Mouse (Mus musculus) kidney, adult 2 months (tissue): Measurements from ENCODE around the gene Ankrd6. TPM values are rescaled to one million over a fixed set of nuclear protein-coding genes. Genes with fewer than 3 reads are reported as not detected.

ENCODE experiments used
- DNase-seq: peaks from one replicate; pipeline ENCODE4 v3.0.0; 2021
- H3K27ac ChIP-seq: fragments of 200-500 bp; 2 replicates; pipeline ENCODE4 v1.5.1; 2012; ENCODE audit warnings: low read depth, low read length, control low read depth, inconsistent platforms; ENCODE audit not compliant: insufficient read depth
- H3K27me3 ChIP-seq: fragments of 200-500 bp; replicated peaks from 2 replicates; pipeline ENCODE4 v1.6.1; 2012; ENCODE audit warnings: mild to moderate bottlenecking, moderate library complexity, low read length, inconsistent platforms; ENCODE audit not compliant: control insufficient read depth, insufficient read depth
- H3K36me3 ChIP-seq: fragments of 200-500 bp; 2 replicates; pipeline ENCODE4 v1.6.1; 2012; ENCODE audit warnings: mild to moderate bottlenecking, moderate library complexity, low read length, inconsistent platforms; ENCODE audit not compliant: control insufficient read depth, insufficient read depth
- H3K4me1 ChIP-seq: fragments of 200-500 bp; 2 replicates; pipeline ENCODE4 v1.6.1; 2011; ENCODE audit warnings: low read length; ENCODE audit not compliant: control insufficient read depth, insufficient read depth
- H3K4me3 ChIP-seq: fragments of 200-500 bp; 2 replicates; pipeline ENCODE4 v1.5.1; 2011; ENCODE audit warnings: mild to moderate bottlenecking, low read depth, low read length, control low read depth; ENCODE audit not compliant: insufficient read depth
- CTCF ChIP-seq: fragments of 200-500 bp; conservative IDR thresholded peaks from 2 replicates; pipeline ENCODE4 v1.5.1; 2011; ENCODE audit warnings: low read depth, mild to moderate bottlenecking, control low read depth, low read length, moderate library complexity, mixed read lengths; ENCODE audit not compliant: insufficient read depth, insufficient read length
- POLR2A ChIP-seq: fragments of 200-500 bp; IDR thresholded peaks from one replicate; pipeline ENCODE4 v1.6.1; 2011; ENCODE audit warnings: low read depth, low read length, control low read depth
- WGBS: fragments of 180-500 bp; shearing (Covaris S2); methylation state at CpG from one replicate; pipeline ENCODE4 v1.1.7; 2018; 5-methylcytosine and 5-hydroxymethylcytosine counted together
- polyA plus RNA-seq: library from polyadenylated mRNA; depleted of rRNA; stranded (reverse); fragments of >200 nt; gene quantifications from 2 replicates; pipeline ENCODE4 v1.2.3, GENCODE M21; 2012; rRNA removed

The Ankrd6 gene
- 0.71 and 1.1 TPM in 2 replicates for polyA plus RNA-seq

DNA sequence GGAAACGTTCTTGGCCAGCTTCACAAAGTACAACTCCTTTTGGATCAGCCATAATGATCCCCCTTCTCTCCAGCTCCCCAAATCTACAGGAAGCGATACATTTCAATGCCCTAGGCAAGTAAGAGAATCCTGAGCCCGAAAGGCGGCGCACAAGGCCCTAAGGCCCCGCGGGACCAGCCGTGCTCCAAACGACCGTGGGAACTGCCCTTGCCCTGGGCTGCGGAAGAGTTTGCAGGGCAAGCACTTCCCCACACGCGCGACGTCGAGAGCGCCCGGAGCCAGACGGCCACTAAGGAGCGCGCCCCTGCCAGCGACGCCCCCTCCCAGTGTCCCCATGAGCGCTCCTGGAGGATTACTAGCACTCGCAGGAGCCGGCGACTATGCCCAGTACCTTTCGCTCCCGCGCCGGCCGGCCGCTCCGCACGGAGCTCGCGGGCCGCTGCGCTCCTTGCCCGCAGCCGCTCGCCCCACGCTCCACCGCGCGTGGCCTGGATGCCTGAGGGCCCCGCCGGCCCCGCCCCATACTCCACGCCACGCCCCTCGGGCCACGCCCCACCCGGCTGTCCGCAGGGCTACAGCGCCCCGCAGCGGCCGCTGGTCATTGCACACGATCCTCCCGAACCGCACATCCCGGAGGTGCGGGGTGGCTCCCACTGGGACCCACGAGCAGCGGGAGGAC, at the start of gene Ankrd6:
Gene Ankrd6, minus strand, starts transcription at position 486 of the 679 bp plus-strand sequence.
- Histone ChIP-seq H3K4me1 (peaks cover 6% of the 10 kb centered on the region; the same call in 1 of the 2 replicates), H3K36me3 (no peaks in the 10 kb centered on the region), H3K4me3 (peak within 1 kb of the TSS; percentile 58), H3K27me3 (0 out of 2 replicates have a peak, but pooled peaks cover 2% of the 10 kb centered on the region), H3K27ac (no peak within 1 kb of the TSS)
- peak; percentile 72 for DNase-seq
- WGBS, result 1% methylated on average over 66 of the region's 66 CpGs
- TF ChIP-seq CTCF (peak; percentile 63), POLR2A (no peak)

DNA sequence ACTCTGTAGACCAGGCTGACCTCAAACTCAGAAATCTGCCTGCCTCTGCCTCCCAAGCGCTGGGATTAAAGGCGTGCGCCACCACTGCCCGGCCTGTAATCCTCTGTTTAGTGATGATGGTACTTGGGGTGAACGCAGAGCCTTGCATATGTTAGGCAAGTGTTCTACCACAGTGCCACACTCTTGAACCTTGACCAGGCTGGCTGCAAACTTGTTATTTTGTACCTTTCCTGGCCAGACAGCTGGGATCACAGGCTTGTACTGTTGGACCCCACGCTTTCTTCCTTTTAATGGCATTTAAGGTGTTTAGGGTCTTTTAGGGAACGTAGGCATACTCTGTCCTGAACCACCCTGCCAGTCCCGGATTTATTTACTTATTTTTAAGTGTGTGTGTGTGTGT, 48.4 kb upstream of the Ankrd6 start:
- DNase-seq, result peak; percentile 70
- Histone ChIP-seq H3K27ac (no peak overlapping the region), H3K4me1 (no peaks in the 10 kb centered on the region), H3K4me3 (no peak overlapping the region), H3K36me3 (no peaks in the 10 kb centered on the region), H3K27me3 (no peaks in the 10 kb centered on the region)
- 78% methylated on average over 8 of the region's 8 CpGs for WGBS
- no peak for TF ChIP-seq POLR2A
- TF ChIP-seq CTCF, result no peak

DNA sequence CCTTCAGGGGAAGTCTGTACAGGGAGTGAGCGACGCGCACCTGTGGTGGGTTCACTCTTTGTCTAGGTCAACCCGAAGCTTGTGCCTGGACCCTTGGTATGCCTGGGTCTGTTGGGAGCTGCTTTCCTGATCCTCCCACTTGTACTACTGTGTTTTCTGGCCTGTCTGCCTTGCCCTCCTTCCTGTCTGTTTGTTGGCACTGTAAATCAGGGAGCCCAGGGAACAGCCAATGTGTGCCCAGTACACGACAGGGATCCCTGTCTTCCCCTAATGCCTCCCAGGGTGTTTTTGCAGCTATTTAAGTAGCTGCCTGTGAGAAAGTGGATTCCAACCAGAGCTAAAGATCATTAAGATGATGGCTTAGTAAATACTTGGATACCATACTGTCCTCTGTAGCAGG, 46.9 kb upstream of the Ankrd6 start:
- H3K36me3 ChIP-seq, result no peaks in the 10 kb centered on the region
- no peak for TF ChIP-seq CTCF
- no peak for TF ChIP-seq POLR2A
- 77% methylated on average over 5 of the region's 5 CpGs for WGBS
- H3K4me3 ChIP-seq, result no peak overlapping the region
- DNase-seq, result no peak
- no peaks in the 10 kb centered on the region for H3K27me3 ChIP-seq
- H3K4me1 ChIP-seq, result no peaks in the 10 kb centered on the region
- no peak overlapping the region for H3K27ac ChIP-seq

DNA sequence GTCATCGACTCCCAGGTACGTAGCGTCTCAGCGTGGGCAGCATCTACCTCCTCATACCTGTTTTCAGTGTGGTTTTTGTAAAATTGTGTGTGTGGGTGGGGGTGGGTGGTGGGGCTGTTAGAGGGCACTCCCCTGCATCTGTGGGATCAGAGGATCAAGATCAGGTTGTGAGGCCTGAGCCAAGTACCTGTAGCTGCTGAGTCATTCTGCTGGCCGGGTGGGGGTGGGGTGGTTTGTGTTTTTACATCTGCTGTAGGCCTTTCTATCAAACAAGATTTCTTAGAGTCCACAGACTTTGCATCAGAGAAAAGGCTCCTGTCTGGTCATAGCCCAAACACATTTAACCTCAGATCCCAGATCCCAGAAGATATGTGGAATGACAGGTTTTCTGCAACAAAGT, 45.4 kb upstream of the Ankrd6 start:
- 94% methylated on average over 5 of the region's 5 CpGs for WGBS
- TF ChIP-seq POLR2A, result no peak
- TF ChIP-seq CTCF, result no peak

DNA sequence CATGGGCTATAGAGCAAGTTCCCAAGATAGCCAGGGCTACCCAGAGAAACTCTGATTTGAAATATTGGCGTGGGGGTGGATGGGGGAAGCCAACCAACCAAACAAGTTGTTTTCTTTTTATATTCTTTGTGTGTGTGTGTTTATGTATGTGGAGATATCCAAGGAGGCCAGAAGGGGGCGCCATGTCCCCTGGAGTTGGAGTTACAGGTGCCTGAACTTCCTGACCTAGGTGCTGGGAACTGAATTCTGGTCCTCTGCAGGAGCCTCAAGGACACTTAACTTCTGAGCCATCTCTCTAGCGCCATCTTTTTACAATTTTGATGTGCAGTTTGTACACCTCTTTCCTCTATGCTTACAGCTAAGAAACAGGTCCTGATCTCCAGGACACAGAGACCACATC, 43.5 kb upstream of the Ankrd6 start:
- 82% methylated on average over 3 of the region's 3 CpGs for WGBS
- TF ChIP-seq POLR2A (no peak), CTCF (0 out of 2 replicates have a peak, but pooled peaks have one; percentile 6)
- Histone ChIP-seq H3K27me3 (no peaks in the 10 kb centered on the region), H3K36me3 (no peaks in the 10 kb centered on the region), H3K4me1 (no peaks in the 10 kb centered on the region), H3K4me3 (no peak overlapping the region), H3K27ac (no peak overlapping the region)
- DNase-seq, result no peak

More for the DNA sequence above, 45.4 kb upstream of the Ankrd6 start:
- no peak overlapping the region for H3K27ac ChIP-seq
- no peaks in the 10 kb centered on the region for H3K4me1 ChIP-seq
- DNase-seq, result no peak
- no peaks in the 10 kb centered on the region for H3K27me3 ChIP-seq
- H3K36me3 ChIP-seq, result no peaks in the 10 kb centered on the region
- H3K4me3 ChIP-seq, result no peak overlapping the region

DNA sequence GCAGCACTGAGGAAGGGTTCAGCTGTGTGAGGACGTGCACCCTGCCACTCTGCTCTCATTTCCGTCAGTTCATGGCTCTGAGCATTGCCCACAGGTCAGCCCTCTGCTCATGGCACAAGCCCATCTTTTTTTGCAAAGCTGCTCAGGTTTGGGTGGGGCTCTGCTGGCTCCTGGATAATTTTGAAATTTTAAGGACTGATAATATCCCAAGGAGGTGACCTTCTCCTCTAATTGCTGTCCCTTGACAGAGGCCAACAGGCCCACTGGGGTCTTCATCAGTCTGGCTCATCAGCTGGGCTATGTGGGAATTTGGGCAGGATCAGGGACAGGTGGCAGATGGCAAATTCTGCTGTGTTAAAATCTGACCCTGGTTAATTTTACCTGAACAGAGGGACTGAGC, 38.7 kb upstream of the Ankrd6 start:
- no peaks in the 10 kb centered on the region for H3K36me3 ChIP-seq
- DNase-seq, result no peak
- TF ChIP-seq POLR2A (no peak), CTCF (no peak)
- H3K27ac ChIP-seq, result no peak overlapping the region
- 81% methylated on average over 2 of the region's 2 CpGs for WGBS
- no peaks in the 10 kb centered on the region for H3K27me3 ChIP-seq
- H3K4me3 ChIP-seq, result no peak overlapping the region
- no peaks in the 10 kb centered on the region for H3K4me1 ChIP-seq

DNA sequence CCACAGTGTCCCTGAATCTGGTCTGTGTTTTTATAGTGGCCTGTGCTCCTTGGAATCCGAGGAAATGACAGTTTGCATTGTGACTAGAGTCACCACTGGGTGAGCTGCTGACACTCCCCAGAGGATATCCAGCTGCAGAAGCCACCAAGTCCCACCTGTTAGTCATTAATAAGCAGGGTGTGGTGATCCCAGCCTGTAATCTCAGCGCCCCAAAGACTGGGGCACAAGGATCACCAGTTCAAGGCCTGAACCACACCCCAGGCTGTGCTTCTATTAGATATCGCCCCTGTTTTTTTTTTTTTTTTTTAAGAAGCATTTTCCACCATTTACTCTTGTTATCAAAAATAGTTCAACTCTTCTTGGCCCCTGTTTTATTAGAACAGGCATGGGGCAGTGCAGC, 36.4 kb upstream of the Ankrd6 start:
- Histone ChIP-seq H3K4me3 (no peak overlapping the region), H3K27me3 (no peaks in the 10 kb centered on the region), H3K36me3 (no peaks in the 10 kb centered on the region), H3K27ac (no peak overlapping the region), H3K4me1 (no peaks in the 10 kb centered on the region)
- no peak for DNase-seq
- TF ChIP-seq CTCF, result no peak
- TF ChIP-seq POLR2A, result no peak
- 69% methylated on average over 3 of the region's 3 CpGs for WGBS

DNA sequence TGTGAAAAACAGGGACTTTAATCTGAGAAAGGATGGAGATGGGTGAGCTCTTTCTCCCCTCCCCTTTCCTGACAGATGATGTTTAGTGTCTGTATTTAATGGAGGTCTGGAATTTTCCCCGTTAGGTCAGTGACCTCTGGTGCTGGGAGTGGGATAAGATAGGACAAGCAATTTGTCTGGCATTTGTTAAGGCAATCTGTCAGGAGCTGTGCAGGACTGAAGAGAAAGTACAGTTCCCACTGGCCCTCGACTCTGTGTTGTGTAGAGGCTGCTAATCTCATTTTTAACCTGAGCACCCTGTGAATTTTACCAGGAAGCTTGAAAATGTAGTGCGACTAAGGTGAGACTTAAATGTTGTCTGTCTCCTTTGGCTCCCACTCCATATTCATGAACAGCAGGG, 35.0 kb upstream of the Ankrd6 start:
- DNase-seq, result no peak
- H3K4me3 ChIP-seq, result no peak overlapping the region
- no peak overlapping the region for H3K27ac ChIP-seq
- no peaks in the 10 kb centered on the region for H3K27me3 ChIP-seq
- 36% methylated on average over 3 of the region's 3 CpGs for WGBS
- no peaks in the 10 kb centered on the region for H3K36me3 ChIP-seq
- H3K4me1 ChIP-seq, result no peaks in the 10 kb centered on the region; the same call in 1 of the 2 replicates
- TF ChIP-seq POLR2A (no peak), CTCF (no peak)
